Mouse (Mus musculus) embryo, embryonic 9.5 days (tissue): Measurements from ENCODE around the gene Pax1.

ENCODE experiments used
- DNase-seq: peaks from one replicate; pipeline ENCODE4 v3.0.0-alpha.2; 2017; ENCODE audit errors: extremely low spot score

The Pax1 gene

GRCm38 (mm10) chr2:147372947-147373666 is 11.4 kb downstream of the Pax1 start:
- DNase-seq = no peak

GRCm38 (mm10) chr2:147373667-147374007 is 11.9 kb downstream of the Pax1 start:
- peak; percentile 55 for DNase-seq

- DNase-seq = no peak
Observed at GRCm38 (mm10) chr2:147374245-147374644, 12.5 kb downstream of the Pax1 start.

- DNase-seq = no peak
Observed at GRCm38 (mm10) chr2:147375019-147375715, 13.4 kb downstream of the Pax1 start.

GRCm38 (mm10) chr2:147378934-147379333 is 17.2 kb downstream of the Pax1 start:
- peak; percentile 60 for DNase-seq

GRCm38 (mm10) chr2:147383373-147383772 is 21.6 kb downstream of the Pax1 start:
- DNase-seq = no peak

GRCm38 (mm10) chr2:147386949-147387348 is 25.2 kb downstream of the Pax1 start:
- DNase-seq = no peak

- no peak for DNase-seq
Observed at GRCm38 (mm10) chr2:147409323-147409722, 47.6 kb downstream of the Pax1 start.

- no peak for DNase-seq
Observed at GRCm38 (mm10) chr2:147415037-147415436, 53.3 kb downstream of the Pax1 start.

- peak; percentile 43 for DNase-seq
Observed at GRCm38 (mm10) chr2:147424582-147425255, 63.0 kb downstream of the Pax1 start.

- no peak for DNase-seq
Observed at GRCm38 (mm10) chr2:147429607-147430356, 68.1 kb downstream of the Pax1 start.

- DNase-seq = peak; percentile 34
Observed at GRCm38 (mm10) chr2:147433120-147433519, 71.4 kb downstream of the Pax1 start.
